In the genomic region with DNA sequence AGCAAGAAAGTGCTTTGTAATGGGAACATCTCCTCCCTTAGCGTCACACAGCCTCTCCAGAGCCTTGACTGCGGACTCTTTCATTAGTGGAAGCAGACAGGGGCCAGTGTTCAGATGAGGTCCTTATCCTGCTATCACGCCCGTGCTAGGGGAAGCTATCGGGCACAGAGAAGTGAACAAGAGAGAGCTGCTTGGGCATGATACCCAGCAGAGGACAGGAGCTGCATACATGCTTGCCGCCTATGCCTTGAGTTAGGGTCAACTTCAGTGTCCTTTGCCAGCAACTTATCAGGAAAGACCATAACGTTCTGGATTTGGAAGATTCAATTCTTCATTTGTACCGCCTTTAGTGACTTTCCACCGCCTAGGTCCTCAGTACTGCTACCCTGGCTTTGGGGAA, we compare ENCODE assay signal across 18 mouse cellular contexts. TPM values are rescaled to one million over a fixed set of nuclear protein-coding genes. Genes with fewer than 3 reads are reported as not detected.
DNase-seq lines count a peak whose midpoint lies in the region; ATAC-seq and TF ChIP-seq lines count a peak whose summit lies in the region.
"Had no signal": no experiment of that assay in that cellular context is flagged by ENCODE, and none has a peak within 500 bp of the region (broad histone marks: within the 10 kb centered on the region; RNA-seq: fewer than 3 reads in every experiment).

No protein-coding gene starts in this region.

- TF ChIP-seq POLR2A in bone marrow, adult 2 months (IDR thresholded peaks at IDR 0.05; ENCODE audit: borderline replicate concordance, control insufficient read depth, low read depth, low read length): no peak

- TF ChIP-seq CTCF in bone marrow, adult 2 months (IDR thresholded peaks at IDR 0.05; ENCODE audit: control insufficient read depth, insufficient read depth, low read length): no peak

- H3K4me3 ChIP-seq in bone marrow, adult 2 months (replicated peaks; ENCODE audit: control insufficient read depth, low read depth, low read length): no peak overlapping the region
- H3K4me3 ChIP-seq: embryonic facial prominence, embryonic 10.5 days; heart, adult 2 months; hindbrain, embryonic 12.5 days; limb, embryonic 13.5 days; neural tube, embryonic 13.5 days had no signal

- peak; percentile 56 to 74 for DNase-seq in spleen, postnatal 36 days (ENCODE audit: low spot score in 2 of 2)
- no peak for DNase-seq in spleen, adult 18-20 months
- peak; percentile 86 for DNase-seq in liver
- DNase-seq in layer of hippocampus, postnatal 14 days (ENCODE audit: low spot score in 2 of 2): no peak
- no peak for DNase-seq in frontal cortex, adult 2 months (ENCODE audit: extremely low spot score in 1 of 2, low spot score in 1 of 2)
- DNase-seq: cerebellum, adult 18-20 months; forebrain, postnatal 0 days; gastrocnemius, postnatal 10 days; heart, adult 2 months; heart, postnatal 10 days; kidney, adult 9 months; kidney, postnatal 4 days had no signal

- H3K4me1 ChIP-seq in bone marrow, adult 2 months (ENCODE audit: control insufficient read depth, insufficient read depth, low read length): peaks cover 9% of the 10 kb centered on the region

- 39% methylated on average over 9 of the region's 9 CpGs for WGBS in bone marrow, adult 2 months

- ATAC-seq in megakaryocyte progenitor cell, adult 5-6 weeks (replicated peaks; ENCODE audit: poor library complexity): peak; percentile 54
- ATAC-seq: forebrain, postnatal 0 days had no signal

- H3K27ac ChIP-seq in bone marrow, adult 2 months (ENCODE audit: control insufficient read depth, insufficient read depth, low read depth, low read length, poor library complexity): peak overlapping the region; percentile 70
- H3K27ac ChIP-seq: embryonic facial prominence, embryonic 10.5 days; heart, adult 2 months; hindbrain, embryonic 12.5 days; limb, embryonic 13.5 days; neural tube, embryonic 13.5 days had no signal

RNA-seq across cellular contexts. Expression of a gene that starts 3.0 kb away (rescaled TPM):
- 167 and 178 TPM in 2 replicates for polyA plus RNA-seq in bone marrow, adult 2 months (2011; ENCODE audit: insufficient read depth, insufficient read length, low replicate concordance, missing spikeins)
- total RNA-seq in megakaryocyte progenitor cell, adult 5-6 weeks (2015): 90.4 and 98.3 TPM in 2 replicates
- total RNA-seq in megakaryocyte progenitor cell, adult 5-6 weeks (2017): 89.6 and 91.8 TPM in 2 replicates
- 1 to 10 TPM; 3.0 to 3.8 TPM for total RNA-seq in layer of hippocampus, postnatal 14 days (2021)
- polyA plus RNA-seq in frontal cortex, adult 2 months (2012; rRNA removed): 11.4 and 12.5 TPM in 2 replicates

RNA-seq across cellular contexts. Expression of a gene that starts 23.8 kb away (rescaled TPM):
- 26.3 and 39.0 TPM in 2 replicates for polyA plus RNA-seq in bone marrow, adult 2 months (2011; ENCODE audit: insufficient read depth, insufficient read length, low replicate concordance, missing spikeins)
- 99.1 and 111 TPM in 2 replicates for total RNA-seq in megakaryocyte progenitor cell, adult 5-6 weeks (2015)
- total RNA-seq in megakaryocyte progenitor cell, adult 5-6 weeks (2017): 70.8 and 73.3 TPM in 2 replicates
- 10 to 100 TPM; 63.8 to 68.7 TPM for total RNA-seq in layer of hippocampus, postnatal 14 days (2021)
- 55.2 and 55.4 TPM in 2 replicates for polyA plus RNA-seq in frontal cortex, adult 2 months (2012; rRNA removed)

RNA-seq across cellular contexts. Expression of a gene that starts 50.7 kb away (rescaled TPM):
- polyA plus RNA-seq in bone marrow, adult 2 months (2011; ENCODE audit: insufficient read depth, insufficient read length, low replicate concordance, missing spikeins): 34.9 and 49.3 TPM in 2 replicates
- total RNA-seq in megakaryocyte progenitor cell, adult 5-6 weeks (2015): 82.6 and 88.6 TPM in 2 replicates
- total RNA-seq in megakaryocyte progenitor cell, adult 5-6 weeks (2017): 61.2 and 85.6 TPM in 2 replicates
- 10 to 100 TPM; 74.2 to 76.0 TPM for total RNA-seq in layer of hippocampus, postnatal 14 days (2021)
- 78.3 and 78.6 TPM in 2 replicates for polyA plus RNA-seq in frontal cortex, adult 2 months (2012; rRNA removed)

Comparison
In these comparisons a context has a peak if more than half of its experiments do, and no peak if none do; other contexts are left out.
1. DNase-seq: peak in spleen, postnatal 36 days (2 of 2) and liver (single experiment); none in spleen, adult 18-20 months (0 of 2), layer of hippocampus, postnatal 14 days (0 of 2) and frontal cortex, adult 2 months (0 of 2).
2. RNA of a gene that starts 3.0 kb away (total RNA-seq): 89.6 to 98.3 TPM in megakaryocyte progenitor cell, adult 5-6 weeks; 3.0 to 3.8 TPM in layer of hippocampus, postnatal 14 days; every median in the first group is over 10 times any median in the second.